Mouse (Mus musculus): ENCODE measurements around the gene Rnf5.

- TF ChIP-seq MAFK (IDR thresholded peaks at IDR 0.05; ENCODE audit: insufficient read depth, low read depth, low read length) (no peak), HCFC1 (IDR thresholded peaks at IDR 0.05; ENCODE audit: borderline replicate concordance, insufficient read depth, low read length) (no peak), ZNF384 (IDR thresholded peaks at IDR 0.05; ENCODE audit: low read depth, low read length) (no peak), CHD2 (IDR thresholded peaks at IDR 0.05; ENCODE audit: low read depth, low read length) (no peak)
Measured at GRCm38 (mm10) chr17:34585121-34585520, 18.4 kb downstream of the Rnf5 start.

All from ES-E14 (cell line).